Mouse (Mus musculus) MEL (cell line): Measurements from ENCODE around the gene Gm42688. TPM values are rescaled to one million over a fixed set of nuclear protein-coding genes. Genes with fewer than 3 reads are reported as not detected.

Experiments used
- DNase-seq: peaks from one replicate; pipeline ENCODE4 v3.0.0; 2011; ENCODE audit warnings: low read depth, low spot score
- H3K27ac ChIP-seq: 2 replicates; pipeline ENCODE4 v1.5.1; 2012; ENCODE audit warnings: low read depth, mild to moderate bottlenecking, control low read depth, low read length, moderate library complexity; ENCODE audit not compliant: control insufficient read depth
- H3K27me3 ChIP-seq, 2 experiments: fragments of 150-350 bp in 1 of 2; sonication (generic) in 1 of 2; 2 replicates each; pipeline ENCODE4 v1.6.1; 2012; ENCODE audit warnings: low read length in 2 of 2, mild to moderate bottlenecking in 2 of 2, improper control_type of control experiment in 1 of 2, moderate library complexity in 1 of 2; ENCODE audit not compliant: insufficient read depth in 2 of 2, control insufficient read depth in 1 of 2
- H3K36me3 ChIP-seq, 2 experiments: 2 replicates each; pipeline ENCODE4 v1.6.1; 2012 to 2014; ENCODE audit warnings: low read length in 2 of 2, improper control_type of control experiment in 1 of 2, inconsistent platforms in 1 of 2, mild to moderate bottlenecking in 1 of 2; ENCODE audit not compliant: insufficient read depth in 2 of 2, control insufficient read depth in 1 of 2
- H3K4me1 ChIP-seq, 2 experiments: fragments of 150-350 bp in 1 of 2; sonication (generic) in 1 of 2; 2 replicates each; pipeline ENCODE4 v1.6.1; 2012; ENCODE audit warnings: low read length in 2 of 2, improper control_type of control experiment in 1 of 2, mild to moderate bottlenecking in 1 of 2; ENCODE audit not compliant: insufficient read depth in 2 of 2, control insufficient read depth in 1 of 2
- H3K4me3 ChIP-seq, 2 experiments: fragments of 150-350 bp in 1 of 2; sonication (generic) in 1 of 2; 2 replicates each; pipeline ENCODE4 v1.5.1; 2012; ENCODE audit warnings: low read depth in 2 of 2, low read length in 2 of 2, mild to moderate bottlenecking in 2 of 2, moderate library complexity in 2 of 2, control low read depth in 1 of 2, improper control_type of control experiment in 1 of 2; ENCODE audit not compliant: control insufficient read depth in 1 of 2, insufficient read depth in 1 of 2
- H3K79me2 ChIP-seq: 2 replicates; pipeline ENCODE4 v1.6.1; 2012; ENCODE audit warnings: mild to moderate bottlenecking, low read length, moderate library complexity; ENCODE audit not compliant: control insufficient read depth, poor library complexity, insufficient read depth
- H3K9ac ChIP-seq: 2 replicates; pipeline ENCODE4 v1.6.1; 2012; ENCODE audit warnings: low read depth, mild to moderate bottlenecking, control low read depth, low read length, moderate library complexity; ENCODE audit not compliant: control insufficient read depth, poor library complexity, severe bottlenecking
- H3K9me3 ChIP-seq: fragments of 150-350 bp; sonication (generic); replicated peaks from 2 replicates; pipeline ENCODE4 v1.6.1; 2012; ENCODE audit warnings: mild to moderate bottlenecking, low read length, improper control_type of control experiment, moderate library complexity; ENCODE audit not compliant: insufficient read depth
- BHLHE40 ChIP-seq: IDR thresholded peaks from 2 replicates; pipeline ENCODE4 v1.6.1; 2012; ENCODE audit warnings: low read depth, mild to moderate bottlenecking, inconsistent platforms, low read length, improper control_type of control experiment, borderline replicate concordance
- CHD1 ChIP-seq: IDR thresholded peaks from 2 replicates; pipeline ENCODE4 v1.6.1; 2012; ENCODE audit warnings: low read depth, mild to moderate bottlenecking, inconsistent platforms, low read length, improper control_type of control experiment
- E2F4 ChIP-seq: IDR thresholded peaks from 2 replicates; pipeline ENCODE4 v1.6.1; 2011; ENCODE audit warnings: low read depth, low read length, improper control_type of control experiment, borderline replicate concordance
- ELF1 ChIP-seq: IDR thresholded peaks from 2 replicates; pipeline ENCODE4 v1.6.1; 2014; ENCODE audit warnings: low read depth, mild to moderate bottlenecking, inconsistent platforms, low read length, improper control_type of control experiment, moderate library complexity
- EP300 ChIP-seq, 2 experiments: IDR thresholded peaks; 2 replicates each; pipeline ENCODE4 v1.6.1; 2011; ENCODE audit warnings: improper control_type of control experiment in 2 of 2, low read length in 2 of 2, low read depth in 1 of 2, mild to moderate bottlenecking in 1 of 2
- ETS1 ChIP-seq: IDR thresholded peaks from 2 replicates; pipeline ENCODE4 v1.6.1; 2012; ENCODE audit warnings: low read depth, mild to moderate bottlenecking, inconsistent platforms, low read length, improper control_type of control experiment, moderate library complexity
- GABPA ChIP-seq: IDR thresholded peaks from 2 replicates; pipeline ENCODE4 v1.6.1; 2012; ENCODE audit warnings: low read depth, mild to moderate bottlenecking, inconsistent platforms, low read length, improper control_type of control experiment, moderate library complexity
- HCFC1 ChIP-seq: IDR thresholded peaks from 2 replicates; pipeline ENCODE4 v1.6.1; 2012; ENCODE audit warnings: low read depth, mild to moderate bottlenecking, inconsistent platforms, low read length, improper control_type of control experiment, moderate library complexity
- KAT2A ChIP-seq: conservative IDR thresholded peaks from 2 replicates; pipeline ENCODE4 v1.6.1; 2012; ENCODE audit warnings: low read depth, low read length, improper control_type of control experiment, inconsistent platforms
- MYC ChIP-seq: IDR thresholded peaks from 2 replicates; pipeline ENCODE4 v1.6.1; 2011; ENCODE audit warnings: low read depth, mild to moderate bottlenecking, low read length, improper control_type of control experiment, moderate library complexity
- SIN3A ChIP-seq: IDR thresholded peaks from 2 replicates; pipeline ENCODE4 v1.6.1; 2012; ENCODE audit warnings: low read length, improper control_type of control experiment, inconsistent platforms
- SMC3 ChIP-seq: IDR thresholded peaks from 2 replicates; pipeline ENCODE4 v1.6.1; 2011; ENCODE audit warnings: low read depth, low read length, improper control_type of control experiment
- TAL1 ChIP-seq: IDR thresholded peaks from 2 replicates; pipeline ENCODE4 v1.6.1; 2012; ENCODE audit warnings: mild to moderate bottlenecking, inconsistent platforms, low read length, moderate library complexity, mixed read lengths
- USF1 ChIP-seq: IDR thresholded peaks from 2 replicates; pipeline ENCODE4 v1.6.1; 2014; ENCODE audit warnings: low read depth, mild to moderate bottlenecking, inconsistent platforms, low read length, improper control_type of control experiment, moderate library complexity
- USF2 ChIP-seq, 2 experiments: IDR thresholded peaks; 2 replicates each; pipeline ENCODE4 v1.6.1; 2011 to 2012; ENCODE audit warnings: improper control_type of control experiment in 2 of 2, low read length in 2 of 2, borderline replicate concordance in 1 of 2, inconsistent platforms in 1 of 2, low read depth in 1 of 2, mild to moderate bottlenecking in 1 of 2; ENCODE audit not compliant: insufficient read depth in 1 of 2
- ZMIZ1 ChIP-seq: IDR thresholded peaks from 2 replicates; pipeline ENCODE4 v1.6.1; 2012; ENCODE audit warnings: low read depth, mild to moderate bottlenecking, inconsistent platforms, low read length, improper control_type of control experiment, moderate library complexity
- polyA plus RNA-seq, 2 experiments: library from polyadenylated mRNA; stranded (reverse) in 1 of 2; unstranded in 1 of 2; fragments of >175 nt in 1 of 2; fragments of >200 nt in 1 of 2; gene quantifications; 2 replicates each; pipeline versions ENCODE4 v1.2.1 to v1.2.4; 2012; ENCODE audit warnings: low replicate concordance in 2 of 2, low read depth in 1 of 2; ENCODE audit not compliant: insufficient read length in 2 of 2, insufficient read depth in 1 of 2, missing spikeins in 1 of 2
- total RNA-seq: library from RNA; depleted of rRNA; stranded (reverse); fragments of 300-350 nt; gene quantifications from 2 replicates; pipeline ENCODE4 v1.2.3, GENCODE M21; 2012

The Gm42688 gene
- total and polyA plus RNA-seq, 3 experiments: 2.5 to 4.8 TPM; not detected in 1

GRCm38 (mm10) chr6:83147280-83147679 is 45.9 kb downstream of the Gm42688 start:
- Histone ChIP-seq H3K36me3 (no peaks in the 10 kb centered on the region), H3K27me3 (no peaks in the 10 kb centered on the region), H3K79me2 (no peaks in the 10 kb centered on the region), H3K27ac (no peak overlapping the region), H3K4me1 (no peaks in the 10 kb centered on the region), H3K9me3 (no peaks in the 10 kb centered on the region), H3K9ac (no peak overlapping the region), H3K4me3 (no peak overlapping the region)
- no peak for TF ChIP-seq USF2 (IDR thresholded peaks at IDR 0.05; ENCODE audit: borderline replicate concordance in 1 of 2, insufficient read depth in 1 of 2, low read depth in 1 of 2, low read length in 2 of 2)
- no peak for TF ChIP-seq CHD1
- TF ChIP-seq USF1: no peak
- no peak for TF ChIP-seq ELF1
- no peak for TF ChIP-seq SIN3A
- TF ChIP-seq E2F4: no peak
- TF ChIP-seq BHLHE40: no peak
- no peak for TF ChIP-seq KAT2A
- no peak for TF ChIP-seq ZMIZ1
- TF ChIP-seq EP300 (IDR thresholded peaks at IDR 0.05; ENCODE audit: low read depth in 1 of 2, low read length in 2 of 2): no peak
- DNase-seq: no peak

GRCm38 (mm10) chr6:83151721-83152120 is 50.3 kb downstream of the Gm42688 start:
- no peak for DNase-seq
- no peak overlapping the region for H3K27ac ChIP-seq
- H3K27me3 ChIP-seq: no peaks in the 10 kb centered on the region
- H3K4me1 ChIP-seq: peaks cover 0 to 7% of the 10 kb centered on the region in 2 experiments; a peak in 2 of 4 replicates
- no peaks in the 10 kb centered on the region for H3K36me3 ChIP-seq
- H3K79me2 ChIP-seq: no peaks in the 10 kb centered on the region
- no peak overlapping the region for H3K9ac ChIP-seq
- H3K4me3 ChIP-seq: no peak overlapping the region
- TF ChIP-seq EP300 (IDR thresholded peaks at IDR 0.05; ENCODE audit: low read depth in 1 of 2, low read length in 2 of 2) (no peak), ZMIZ1 (no peak), GABPA (no peak), SMC3 (no peak), HCFC1 (no peak), TAL1 (no peak), MYC (no peak), ETS1 (no peak)
- no peaks in the 10 kb centered on the region for H3K9me3 ChIP-seq
